Mouse (Mus musculus) fat pad, adult 2 months (tissue): ENCODE results near the gene Gpr89.

Experiments used
- DNase-seq: peaks from one replicate; pipeline ENCODE4 v3.0.0-alpha.2; 2011; ENCODE audit warnings: low read depth, low spot score; ENCODE audit errors: extremely low read depth

Gpr89 gene

GRCm38 (mm10) chr3:96825261-96825660 lies 79.9 kb downstream of the Gpr89 start:
- DNase-seq = no peak

GRCm38 (mm10) chr3:96824614-96825013 lies 80.5 kb downstream of the Gpr89 start:
- no peak for DNase-seq

- no peak for DNase-seq
Observed at GRCm38 (mm10) chr3:96823701-96824100, 81.4 kb downstream of the Gpr89 start.

GRCm38 (mm10) chr3:96821581-96821980 lies 83.6 kb downstream of the Gpr89 start:
- DNase-seq = no peak

GRCm38 (mm10) chr3:96820116-96820915 lies 84.8 kb downstream of the Gpr89 start:
- DNase-seq = no peak
